Mouse (Mus musculus): ENCODE results near the gene Rpl19. TPM values are rescaled to one million over a fixed set of nuclear protein-coding genes. Genes with fewer than 3 reads are reported as not detected.
A peak's percentile ranks its signal among the peaks of the same experiment; 100 is the strongest.

Rpl19 gene
- polyA plus RNA-seq, 1 experiment from 2014 or later: 942 TPM

GRCm38 (mm10) chr11:98050940-98051339 is 24.4 kb downstream of the Rpl19 start:
- Histone ChIP-seq H3K4me3 (replicated peaks; ENCODE audit: low read length) (no peak overlapping the region), H3K27me3 (ENCODE audit: control insufficient read depth, insufficient read depth, low read length) (peaks cover 40% of the 10 kb centered on the region), H3K36me3 (ENCODE audit: control insufficient read depth, insufficient read depth, low read length) (no peaks in the 10 kb centered on the region), H3K4me2 (ENCODE audit: low read depth, low read length) (no peak overlapping the region), H3K27ac (ENCODE audit: low read length) (no peak overlapping the region), H3K9me3 (replicated peaks; ENCODE audit: control insufficient read depth, low read length) (no peaks in the 10 kb centered on the region), H3K9ac (ENCODE audit: low read length) (no peak overlapping the region), H3K4me1 (ENCODE audit: control insufficient read depth, insufficient read depth, low read length) (peaks cover 10% of the 10 kb centered on the region)
- ATAC-seq (ENCODE audit: insufficient read depth, low FRiP score): no peak
- WGBS: 58% methylated on average over 2 of the region's 2 CpGs

GRCm38 (mm10) chr11:98051611-98052128 is 25.2 kb downstream of the Rpl19 start:
- Histone ChIP-seq H3K4me3 (replicated peaks; ENCODE audit: low read length) (no peak overlapping the region; the same call in 1 of the 2 replicates), H3K36me3 (ENCODE audit: control insufficient read depth, insufficient read depth, low read length) (no peaks in the 10 kb centered on the region), H3K9me3 (replicated peaks; ENCODE audit: control insufficient read depth, low read length) (no peaks in the 10 kb centered on the region), H3K27ac (ENCODE audit: low read length) (no peak overlapping the region), H3K4me1 (ENCODE audit: control insufficient read depth, insufficient read depth, low read length) (peaks cover 10% of the 10 kb centered on the region), H3K4me2 (ENCODE audit: low read depth, low read length) (peak overlapping the region; percentile 61), H3K9ac (ENCODE audit: low read length) (no peak overlapping the region), H3K27me3 (ENCODE audit: control insufficient read depth, insufficient read depth, low read length) (peaks cover 40% of the 10 kb centered on the region)
- no peak for ATAC-seq (ENCODE audit: insufficient read depth, low FRiP score)
- 7% methylated on average over 12 of the region's 12 CpGs for WGBS

GRCm38 (mm10) chr11:98052129-98052988 is 25.8 kb downstream of the Rpl19 start:
- peak overlapping the region; percentile 52 for H3K9ac ChIP-seq (ENCODE audit: low read length)
- H3K4me3 ChIP-seq (replicated peaks; ENCODE audit: low read length): peak overlapping the region; percentile 47
- H3K27ac ChIP-seq (ENCODE audit: low read length): no peak overlapping the region
- peaks cover 40% of the 10 kb centered on the region for H3K27me3 ChIP-seq (ENCODE audit: control insufficient read depth, insufficient read depth, low read length)
- no peaks in the 10 kb centered on the region for H3K36me3 ChIP-seq (ENCODE audit: control insufficient read depth, insufficient read depth, low read length)
- H3K4me2 ChIP-seq (ENCODE audit: low read depth, low read length): peak overlapping the region; percentile 61
- no peaks in the 10 kb centered on the region for H3K9me3 ChIP-seq (replicated peaks; ENCODE audit: control insufficient read depth, low read length)
- peaks cover 10% of the 10 kb centered on the region for H3K4me1 ChIP-seq (ENCODE audit: control insufficient read depth, insufficient read depth, low read length)
- peak; percentile 9; the same call in 1 of the 2 replicates for ATAC-seq (ENCODE audit: insufficient read depth, low FRiP score)
- 1% methylated on average over 83 of the region's 83 CpGs for WGBS

- H3K4me2 ChIP-seq (ENCODE audit: low read depth, low read length): peak within 1 kb of the TSS; percentile 61
- peaks cover 13% of the 10 kb centered on the region for H3K4me1 ChIP-seq (ENCODE audit: control insufficient read depth, insufficient read depth, low read length)
- no peaks in the 10 kb centered on the region for H3K36me3 ChIP-seq (ENCODE audit: control insufficient read depth, insufficient read depth, low read length)
- H3K9me3 ChIP-seq (replicated peaks; ENCODE audit: control insufficient read depth, low read length): no peaks in the 10 kb centered on the region
- no peak within 1 kb of the TSS for H3K27ac ChIP-seq (ENCODE audit: low read length)
- WGBS: 1% methylated on average over 48 of the region's 48 CpGs
- H3K4me3 ChIP-seq (replicated peaks; ENCODE audit: low read length): peak within 1 kb of the TSS; percentile 47
- H3K27me3 ChIP-seq (ENCODE audit: control insufficient read depth, insufficient read depth, low read length): peaks cover 40% of the 10 kb centered on the region
- H3K9ac ChIP-seq (ENCODE audit: low read length): peak within 1 kb of the TSS; percentile 52
- ATAC-seq (ENCODE audit: insufficient read depth, low FRiP score): peak; percentile 83
These were observed 26.7 kb downstream of the Rpl19 start, which contains the start of gene Stac2 for GRCm38 (mm10) chr11:98052989-98053834. Gene Stac2, minus strand, starts transcription at chr11:98053462.

- Histone ChIP-seq H3K4me1 (ENCODE audit: control insufficient read depth, insufficient read depth, low read length) (peaks cover 10% of the 10 kb centered on the region), H3K4me2 (ENCODE audit: low read depth, low read length) (0 out of 2 replicates have a peak overlapping the region, but pooled peaks have one; percentile 20), H3K27me3 (ENCODE audit: control insufficient read depth, insufficient read depth, low read length) (peaks cover 19% of the 10 kb centered on the region), H3K27ac (ENCODE audit: low read length) (peak overlapping the region; percentile 37; the same call in 1 of the 2 replicates), H3K9me3 (replicated peaks; ENCODE audit: control insufficient read depth, low read length) (no peaks in the 10 kb centered on the region), H3K9ac (ENCODE audit: low read length) (peak overlapping the region; percentile 51; the same call in 1 of the 2 replicates), H3K36me3 (ENCODE audit: control insufficient read depth, insufficient read depth, low read length) (no peaks in the 10 kb centered on the region), H3K4me3 (replicated peaks; ENCODE audit: low read length) (no peak overlapping the region)
- 18% methylated on average over 9 of the region's 9 CpGs for WGBS
- peak; percentile 26; the same call in 1 of the 2 replicates for ATAC-seq (ENCODE audit: insufficient read depth, low FRiP score)
These were observed 31.0 kb downstream of the Rpl19 start for GRCm38 (mm10) chr11:98057466-98057865.

GRCm38 (mm10) chr11:98057998-98058397 is 31.5 kb downstream of the Rpl19 start:
- Histone ChIP-seq H3K4me1 (ENCODE audit: control insufficient read depth, insufficient read depth, low read length) (peaks cover 5% of the 10 kb centered on the region), H3K36me3 (ENCODE audit: control insufficient read depth, insufficient read depth, low read length) (no peaks in the 10 kb centered on the region), H3K4me2 (ENCODE audit: low read depth, low read length) (no peak overlapping the region), H3K9ac (ENCODE audit: low read length) (no peak overlapping the region), H3K4me3 (replicated peaks; ENCODE audit: low read length) (no peak overlapping the region), H3K9me3 (replicated peaks; ENCODE audit: control insufficient read depth, low read length) (no peaks in the 10 kb centered on the region), H3K27ac (ENCODE audit: low read length) (no peak overlapping the region), H3K27me3 (ENCODE audit: control insufficient read depth, insufficient read depth, low read length) (peaks cover 14% of the 10 kb centered on the region)
- 80% methylated on average over 5 of the region's 5 CpGs for WGBS
- ATAC-seq (ENCODE audit: insufficient read depth, low FRiP score): no peak

GRCm38 (mm10) chr11:98059662-98060061 is 33.2 kb downstream of the Rpl19 start:
- Histone ChIP-seq H3K36me3 (ENCODE audit: control insufficient read depth, insufficient read depth, low read length) (no peaks in the 10 kb centered on the region), H3K9ac (ENCODE audit: low read length) (no peak overlapping the region), H3K4me1 (ENCODE audit: control insufficient read depth, insufficient read depth, low read length) (0 out of 2 replicates have a peak, but pooled peaks cover 3% of the 10 kb centered on the region), H3K27me3 (ENCODE audit: control insufficient read depth, insufficient read depth, low read length) (peaks cover 4% of the 10 kb centered on the region; the same call in 1 of the 2 replicates), H3K27ac (ENCODE audit: low read length) (no peak overlapping the region), H3K9me3 (replicated peaks; ENCODE audit: control insufficient read depth, low read length) (no peaks in the 10 kb centered on the region), H3K4me2 (ENCODE audit: low read depth, low read length) (no peak overlapping the region), H3K4me3 (replicated peaks; ENCODE audit: low read length) (no peak overlapping the region)
- 64% methylated on average over 7 of the region's 7 CpGs for WGBS
- no peak for ATAC-seq (ENCODE audit: insufficient read depth, low FRiP score)

- Histone ChIP-seq H3K9ac (ENCODE audit: low read length) (no peak overlapping the region), H3K9me3 (replicated peaks; ENCODE audit: control insufficient read depth, low read length) (no peaks in the 10 kb centered on the region), H3K27ac (ENCODE audit: low read length) (no peak overlapping the region), H3K36me3 (ENCODE audit: control insufficient read depth, insufficient read depth, low read length) (no peaks in the 10 kb centered on the region), H3K4me3 (replicated peaks; ENCODE audit: low read length) (no peak overlapping the region), H3K27me3 (ENCODE audit: control insufficient read depth, insufficient read depth, low read length) (peaks cover 3% of the 10 kb centered on the region; the same call in 1 of the 2 replicates), H3K4me1 (ENCODE audit: control insufficient read depth, insufficient read depth, low read length) (0 out of 2 replicates have a peak, but pooled peaks cover 3% of the 10 kb centered on the region), H3K4me2 (ENCODE audit: low read depth, low read length) (no peak overlapping the region)
- WGBS: 66% methylated on average over 5 of the region's 5 CpGs
- no peak for ATAC-seq (ENCODE audit: insufficient read depth, low FRiP score)
These were observed 33.7 kb downstream of the Rpl19 start for GRCm38 (mm10) chr11:98060104-98060692.

Measured in stomach, embryonic 16.5 days (tissue).